Mouse (Mus musculus): ENCODE results near the gene Prrc2b. TPM values are rescaled to one million over a fixed set of nuclear protein-coding genes. Genes with fewer than 3 reads are reported as not detected.

The Prrc2b gene
- polyA plus RNA-seq (2012; ENCODE audit: low replicate concordance): 58.7 and 95.4 TPM in 2 replicates

DNA sequence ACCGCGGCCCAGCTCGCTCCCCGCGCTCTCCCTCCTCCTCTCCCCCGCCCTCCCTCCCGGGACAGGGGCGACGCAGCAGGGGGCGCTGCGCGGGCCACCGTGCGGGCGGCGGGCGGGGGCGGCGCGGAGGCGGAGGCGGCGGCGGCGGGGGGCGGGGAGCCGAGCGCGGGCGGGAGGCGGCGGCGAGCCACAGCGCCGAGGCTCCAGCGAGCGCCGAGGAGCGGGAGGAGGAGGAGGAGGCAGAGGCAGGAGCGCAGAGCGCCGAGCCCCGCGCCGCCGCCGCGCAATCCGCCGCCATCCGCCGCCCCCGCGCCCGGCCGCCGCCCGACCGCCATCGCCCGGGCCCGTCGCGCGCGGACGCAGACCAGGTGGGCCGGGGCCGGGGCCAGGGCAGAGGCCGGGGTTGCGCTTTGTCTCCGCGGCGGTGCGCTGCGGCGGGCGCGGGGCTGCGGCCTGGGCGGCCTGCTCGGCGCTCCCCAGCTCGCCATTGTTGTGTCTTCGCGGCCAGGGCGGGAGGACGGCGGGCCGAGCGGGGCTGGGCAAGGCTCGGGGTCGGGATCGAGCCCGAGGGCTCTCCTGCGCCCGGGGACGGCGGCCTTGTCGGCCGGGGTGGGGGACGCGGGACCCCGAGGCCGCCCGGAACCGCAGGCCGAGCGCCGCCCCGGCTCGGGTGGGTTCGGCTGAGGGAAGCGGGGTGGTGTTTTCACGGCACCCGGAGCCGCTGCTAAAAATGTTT is at the start of gene Prrc2b:
Prrc2b (plus strand) TSS at position 159 of the 736 bp plus-strand sequence.

DNA sequence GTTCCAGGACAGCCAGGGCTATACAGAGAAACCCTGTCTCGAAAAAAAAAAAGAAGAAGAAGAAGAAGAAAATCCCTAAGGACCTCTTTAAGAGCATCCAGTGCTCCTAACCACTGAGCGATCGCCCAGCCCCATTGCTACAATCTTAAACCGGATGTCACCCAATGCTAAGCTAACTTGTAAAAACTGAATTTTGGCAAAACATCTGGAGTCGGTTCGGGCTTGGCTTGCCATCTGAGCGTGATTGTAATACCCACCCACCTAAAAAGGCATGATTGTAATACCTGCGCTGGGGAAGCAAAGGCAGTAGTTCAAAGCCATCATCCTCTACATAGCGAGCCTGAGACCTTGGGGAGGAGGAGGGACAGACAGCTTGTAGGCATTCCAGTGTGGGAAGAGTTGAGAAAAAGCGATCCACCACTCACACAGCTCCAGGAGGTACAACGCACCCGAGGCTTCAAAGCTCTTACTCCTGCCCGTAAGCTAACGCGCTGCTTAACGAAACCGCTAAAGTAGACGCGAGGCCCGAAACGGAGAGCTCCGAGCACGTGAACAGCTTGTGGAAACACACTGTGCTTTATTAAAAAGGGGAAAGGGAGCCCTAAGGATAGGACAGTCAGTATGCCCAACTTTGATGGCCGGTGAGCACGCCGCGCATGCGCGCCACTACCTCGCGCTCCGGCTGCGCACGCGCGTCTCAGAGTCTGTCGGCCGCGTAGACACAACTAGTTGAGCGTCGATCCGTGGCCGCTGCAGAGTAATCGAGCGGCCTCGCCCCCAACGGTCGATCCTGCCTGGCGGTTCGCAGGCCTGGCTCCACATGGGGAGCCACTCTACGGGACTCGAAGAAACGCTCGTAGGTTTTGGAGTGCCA is 85.2 kb downstream of the Prrc2b start, which contains the start of gene Pomt1:
Pomt1 (plus strand) TSS at position 705 of the 874 bp plus-strand sequence.

DNA sequence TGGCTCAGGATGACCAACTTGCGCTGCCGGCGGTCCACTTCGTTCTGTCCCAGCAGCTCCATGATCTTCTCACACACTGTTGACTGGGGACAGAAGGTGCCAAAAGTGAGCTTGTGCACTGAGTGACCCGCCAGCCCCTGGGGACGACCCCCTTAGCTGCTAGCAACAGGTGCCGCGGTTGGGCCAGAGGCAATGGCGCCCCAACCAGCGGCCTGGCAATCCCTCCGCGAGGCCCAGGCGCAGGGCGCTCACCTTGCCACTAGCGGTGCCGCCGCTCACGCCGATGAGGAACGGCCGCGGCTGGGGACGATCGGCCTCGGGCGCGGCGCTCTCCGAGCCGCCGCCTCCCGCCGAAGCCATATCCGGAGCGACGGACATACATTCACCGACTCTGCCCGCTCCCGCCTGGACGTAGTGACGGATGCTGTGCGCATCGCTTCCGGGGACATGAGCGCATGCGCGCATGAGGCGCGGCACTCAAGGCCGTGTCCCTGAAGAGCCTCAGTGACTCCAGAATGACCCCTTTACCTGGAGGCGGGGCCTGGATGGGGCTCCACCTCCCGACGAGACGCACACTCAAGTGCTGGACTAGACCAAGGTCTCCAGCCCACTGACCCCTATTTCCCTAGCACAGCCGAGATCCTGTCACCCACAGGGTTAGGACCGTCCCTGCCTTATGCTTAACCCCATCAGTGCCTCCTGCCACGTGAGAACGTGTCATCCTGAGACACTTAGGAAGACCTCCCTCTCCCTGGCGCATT is 109.0 kb downstream of the Prrc2b start, which contains the start of gene Uck1:
Uck1 (minus strand) TSS at position 503 of the 761 bp plus-strand sequence.

Other genes with a start within 250 kb of the Prrc2b start
- gene Aif1l, start 200.9 kb upstream of the Prrc2b start, polyA plus RNA-seq (2012; ENCODE audit: low replicate concordance): 0.35 and 0.50 TPM in 2 replicates
- 10.9 and 44.9 TPM in 2 replicates for gene Nup214, start 176.6 kb upstream of the Prrc2b start, polyA plus RNA-seq (2012; ENCODE audit: low replicate concordance)
- 66.8 and 117 TPM in 2 replicates for gene Fam78a, start 66.2 kb upstream of the Prrc2b start, polyA plus RNA-seq (2012; ENCODE audit: low replicate concordance)
- gene Plpp7, start 55.6 kb upstream of the Prrc2b start, polyA plus RNA-seq (2012; ENCODE audit: low replicate concordance): 2.7 and 3.3 TPM in 2 replicates
- gene Pomt1, start 85.5 kb downstream of the Prrc2b start, polyA plus RNA-seq (2012; ENCODE audit: low replicate concordance): 27.4 and 44.9 TPM in 2 replicates
- gene Uck1, start 109.1 kb downstream of the Prrc2b start, polyA plus RNA-seq (2012; ENCODE audit: low replicate concordance): 47.8 and 73.4 TPM in 2 replicates
- 17.2 and 28.6 TPM in 2 replicates for gene Golga2, start 136.3 kb downstream of the Prrc2b start, polyA plus RNA-seq (2012; ENCODE audit: low replicate concordance)
- gene Swi5, start 137.0 kb downstream of the Prrc2b start, polyA plus RNA-seq (2012; ENCODE audit: low replicate concordance): 47.5 and 702 TPM in 2 replicates
- 184 and 189 TPM in 2 replicates for gene Ciz1, start 201.2 kb downstream of the Prrc2b start, polyA plus RNA-seq (2012; ENCODE audit: low replicate concordance)
- 1.1 and 1.2 TPM in 2 replicates for gene Dnm1, start 202.3 kb downstream of the Prrc2b start, polyA plus RNA-seq (2012; ENCODE audit: low replicate concordance)
- gene 1110008P14Rik, start 230.9 kb downstream of the Prrc2b start, polyA plus RNA-seq (2012; ENCODE audit: low replicate concordance): 140 and 176 TPM in 2 replicates
- 9.3 and 10.4 TPM in 2 replicates for gene Lcn2, start 237.2 kb downstream of the Prrc2b start, polyA plus RNA-seq (2012; ENCODE audit: low replicate concordance)
- gene Ptges2, start 244.8 kb downstream of the Prrc2b start, polyA plus RNA-seq (2012; ENCODE audit: low replicate concordance): 6.3 and 10.6 TPM in 2 replicates